Mouse (Mus musculus) cerebellum, postnatal 25 days (tissue): ENCODE measurements around the gene Tm6sf1.

Experiments used
- DNase-seq, 2 experiments: peaks; one replicate each; pipeline ENCODE4 v3.0.0; 2021; ENCODE audit warnings: mixed read lengths in 2 of 2

Gene Tm6sf1

DNA sequence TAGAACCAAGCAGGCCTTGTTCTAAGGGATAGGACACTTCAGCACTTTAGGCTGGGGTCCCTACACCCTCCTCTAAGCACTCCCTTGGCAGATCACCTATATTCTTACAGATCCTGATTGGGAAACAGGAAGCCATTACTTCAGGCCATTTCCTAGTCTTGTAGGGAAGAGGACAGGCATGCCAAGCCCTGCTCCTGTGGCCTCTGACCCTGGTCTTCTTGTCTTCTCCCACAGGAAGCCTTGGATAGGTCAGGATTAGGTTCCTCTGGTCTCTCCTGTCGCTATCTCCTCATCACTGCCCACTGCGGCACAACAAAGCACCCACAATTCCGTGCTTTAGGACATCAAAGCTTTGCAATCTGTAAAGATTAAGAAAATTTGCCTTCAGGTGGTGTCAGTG lies 7.1 kb upstream of the Tm6sf1 start:
- DNase-seq, result no peak

GRCm38 (mm10) chr7:81854568-81855307 lies 4.1 kb upstream of the Tm6sf1 start:
- no peak for DNase-seq

- no peak for DNase-seq
Observed at GRCm38 (mm10) chr7:81855694-81856093, 3.1 kb upstream of the Tm6sf1 start, which contains the start of gene Gm10160. TSS of gene Gm10160 (minus strand) at chr7:81855794.

- DNase-seq, result no peak
Observed at GRCm38 (mm10) chr7:81856221-81856620, 2.6 kb upstream of the Tm6sf1 start.

- no peak for DNase-seq
Observed at GRCm38 (mm10) chr7:81858236-81858635, 565 bp upstream of the Tm6sf1 start.

- no peak for DNase-seq
Observed at GRCm38 (mm10) chr7:81860071-81860470, 1.3 kb downstream of the Tm6sf1 start.

DNA sequence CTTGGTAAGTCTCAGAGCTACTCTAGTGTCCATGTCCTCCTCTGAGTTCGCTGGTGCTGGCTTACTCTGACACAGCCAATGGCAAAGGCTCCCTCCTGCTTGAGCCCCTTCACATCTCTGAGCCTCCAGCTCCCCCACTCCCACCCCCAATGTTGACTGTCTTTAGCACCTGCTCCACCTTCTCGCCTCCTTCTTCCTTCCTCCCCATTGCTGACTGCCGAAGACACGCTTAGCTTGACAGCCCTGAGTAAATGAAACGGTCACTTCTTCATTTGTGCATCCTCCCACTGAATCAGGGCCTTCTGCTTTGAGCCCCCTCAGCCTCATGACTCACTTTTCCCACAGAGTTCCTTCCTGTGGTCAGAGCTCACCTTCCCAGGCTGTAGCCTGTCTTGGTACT lies 2.2 kb downstream of the Tm6sf1 start:
- DNase-seq, result no peak

DNA sequence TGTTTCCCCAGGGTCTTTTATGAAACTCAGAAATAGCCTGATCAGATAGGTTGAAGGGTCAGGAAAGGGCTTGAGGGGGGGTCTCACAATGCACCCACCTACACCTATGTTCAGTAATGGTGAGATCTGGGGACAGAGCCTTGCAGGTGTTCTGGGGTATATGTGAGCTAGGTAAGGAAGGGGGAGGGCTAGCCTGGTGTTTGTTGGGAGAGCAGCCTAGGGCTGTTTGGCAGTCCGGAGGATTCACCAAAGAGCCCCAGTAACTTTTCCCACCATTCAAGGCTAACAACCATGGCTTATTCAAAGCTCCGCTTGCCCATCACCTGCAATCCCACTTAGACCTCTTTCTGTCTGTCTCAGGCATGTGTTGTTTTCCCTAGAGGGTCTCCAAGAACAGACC lies 2.7 kb downstream of the Tm6sf1 start:
- DNase-seq, result no peak

DNA sequence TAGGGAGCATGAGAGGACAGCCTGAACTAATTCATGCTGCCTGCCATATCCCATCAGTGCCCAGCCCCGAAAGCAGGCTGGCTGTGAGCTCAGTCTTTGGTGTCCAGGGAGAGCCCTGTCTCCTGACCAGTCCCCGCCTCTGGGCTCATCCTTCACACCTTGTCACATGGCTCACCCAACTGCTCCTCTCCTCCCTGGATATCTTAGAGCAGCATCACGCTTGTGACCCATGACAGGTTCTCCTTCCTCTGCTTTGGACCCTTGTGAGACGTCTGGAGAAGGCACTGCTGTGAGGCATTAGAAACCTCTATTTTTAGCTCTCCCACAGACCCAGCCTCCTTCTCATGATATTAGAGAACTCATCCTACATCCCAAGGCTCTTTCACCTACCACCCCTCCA lies 3.1 kb downstream of the Tm6sf1 start:
- DNase-seq, result no peak

DNA sequence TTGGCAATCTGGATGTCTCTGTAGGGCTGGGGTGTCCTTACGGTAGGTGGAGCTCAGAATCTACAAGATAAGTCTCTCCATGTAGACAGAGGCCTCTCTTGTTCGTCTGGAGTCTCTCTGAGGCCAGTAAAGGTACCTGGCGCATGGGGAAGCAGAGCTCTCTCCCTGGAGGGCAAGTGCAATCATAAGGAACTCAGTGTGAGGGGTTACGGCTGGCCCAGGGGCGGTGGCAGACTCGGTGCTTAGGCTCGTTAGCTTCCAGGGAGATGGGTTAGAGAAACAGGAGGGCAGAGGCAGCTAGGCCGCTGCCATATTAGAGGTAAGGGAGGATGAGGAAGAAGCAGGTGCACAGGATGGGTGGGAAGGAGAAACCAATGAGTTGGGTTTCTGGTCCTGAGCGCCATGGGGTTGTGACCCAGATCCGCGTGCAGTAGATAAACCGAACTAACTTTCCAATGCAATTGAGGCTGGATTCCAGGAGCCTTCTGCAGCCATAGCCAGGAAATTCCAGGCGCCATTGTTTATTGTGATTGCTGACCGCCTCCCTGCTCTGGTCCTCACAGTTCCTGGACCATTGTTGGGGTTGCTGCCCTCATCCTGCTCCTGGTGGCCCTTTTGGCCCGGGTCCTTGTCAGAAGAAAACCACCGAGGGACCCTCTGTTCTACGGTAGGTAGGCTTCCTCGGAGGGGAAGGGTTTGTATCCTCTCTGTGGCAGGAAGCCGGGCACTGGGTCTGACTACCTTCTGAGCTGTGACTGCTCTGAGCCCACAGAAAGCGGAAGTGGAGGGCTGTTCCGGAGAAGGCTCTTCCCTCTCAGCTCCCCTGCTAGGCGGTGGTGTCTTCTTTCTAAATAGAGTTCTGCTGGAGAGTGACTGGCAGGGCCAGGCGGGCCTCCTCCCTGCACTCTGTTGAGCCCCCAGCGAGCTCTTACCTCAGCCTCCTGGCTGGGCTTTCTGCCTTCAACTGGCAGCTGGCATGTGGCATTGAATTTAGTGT lies 4.1 kb downstream of the Tm6sf1 start:
- no peak for DNase-seq

DNA sequence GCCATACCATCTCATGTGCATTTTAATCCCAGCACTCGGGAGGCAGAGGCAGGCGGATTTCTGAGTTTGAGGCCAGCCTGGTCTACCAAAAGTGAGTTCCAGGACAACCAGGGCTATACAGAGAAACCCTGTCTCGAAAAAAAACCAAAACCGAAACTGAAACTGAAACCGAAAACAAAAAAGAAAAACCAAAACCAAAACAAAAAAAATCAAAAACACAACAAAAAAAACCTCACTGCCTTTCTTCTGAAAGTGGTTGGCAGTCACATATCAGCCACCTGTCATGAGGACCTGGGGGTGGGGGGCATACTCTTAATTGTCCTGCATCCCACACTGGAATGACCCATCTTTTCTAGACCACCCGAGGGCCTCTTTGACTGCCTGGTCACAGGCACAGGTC lies 5.8 kb downstream of the Tm6sf1 start:
- no peak for DNase-seq

- no peak for DNase-seq
Observed at GRCm38 (mm10) chr7:81865937-81866336, 7.1 kb downstream of the Tm6sf1 start.

DNA sequence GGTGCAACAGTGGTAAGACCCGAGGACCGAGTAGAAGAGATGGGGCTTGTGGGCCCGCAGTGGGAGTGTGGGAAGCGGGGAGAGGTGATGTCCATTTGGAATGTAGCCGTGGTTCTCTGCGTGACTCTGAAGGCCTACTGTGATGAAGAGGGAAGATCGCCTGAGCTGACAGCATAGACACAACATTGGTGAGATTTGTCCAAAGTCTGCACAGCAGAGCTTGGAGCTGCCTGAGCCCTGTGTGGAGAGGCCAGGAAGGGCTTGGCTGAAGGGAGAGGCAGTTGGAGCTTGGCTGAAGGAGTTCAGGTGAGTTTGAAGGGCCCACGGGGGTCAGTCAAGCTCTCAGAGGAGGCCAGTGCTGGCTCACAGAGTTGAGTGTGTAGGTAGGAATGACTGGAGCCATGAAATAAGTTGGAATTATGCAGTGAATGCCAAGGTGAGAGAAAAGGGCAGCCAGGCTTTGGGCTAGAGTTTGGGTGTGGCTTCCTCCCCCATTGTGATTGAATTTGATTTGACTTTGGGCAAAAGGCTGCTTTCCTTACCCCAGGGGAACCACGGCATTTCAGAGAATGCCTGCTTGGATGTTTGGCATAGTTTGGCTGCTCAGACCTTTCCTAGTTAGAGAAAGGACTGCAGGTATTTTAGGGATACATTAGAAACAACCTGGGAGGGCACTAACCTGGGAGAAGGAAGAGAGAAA lies 8.6 kb downstream of the Tm6sf1 start:
- DNase-seq, result no peak

- DNase-seq, result peak; percentile 98 to 99
Observed at GRCm38 (mm10) chr7:81868158-81868557, 9.4 kb downstream of the Tm6sf1 start.

- DNase-seq, result no peak
Observed at GRCm38 (mm10) chr7:81872493-81873013, 13.8 kb downstream of the Tm6sf1 start.

GRCm38 (mm10) chr7:81873807-81874206 lies 15.0 kb downstream of the Tm6sf1 start:
- DNase-seq, result no peak

GRCm38 (mm10) chr7:81874636-81875035 lies 15.8 kb downstream of the Tm6sf1 start:
- no peak for DNase-seq

- no peak for DNase-seq
Observed at GRCm38 (mm10) chr7:81875372-81875771, 16.6 kb downstream of the Tm6sf1 start.

DNA sequence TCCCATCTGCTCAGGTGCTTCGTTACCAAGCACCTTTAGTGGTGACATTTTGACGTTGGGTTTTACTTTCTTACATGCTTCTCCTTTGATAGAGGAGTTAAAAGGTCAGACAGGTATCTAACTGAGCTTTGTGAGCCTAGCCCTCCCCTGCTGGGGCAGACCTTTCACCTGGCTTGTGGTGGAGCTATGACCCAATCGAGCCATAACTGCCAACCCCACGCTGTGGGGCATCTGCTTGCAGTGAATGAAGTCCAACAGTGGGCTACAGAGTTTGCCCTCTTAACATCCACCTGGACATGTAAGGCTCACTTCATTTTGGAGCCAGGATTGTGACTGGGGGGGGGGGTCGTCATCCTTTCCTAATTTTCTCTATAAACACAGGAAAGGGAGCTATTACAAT lies 21.5 kb downstream of the Tm6sf1 start:
- DNase-seq, result no peak

GRCm38 (mm10) chr7:81880797-81881196 lies 22.0 kb downstream of the Tm6sf1 start:
- DNase-seq, result no peak

DNA sequence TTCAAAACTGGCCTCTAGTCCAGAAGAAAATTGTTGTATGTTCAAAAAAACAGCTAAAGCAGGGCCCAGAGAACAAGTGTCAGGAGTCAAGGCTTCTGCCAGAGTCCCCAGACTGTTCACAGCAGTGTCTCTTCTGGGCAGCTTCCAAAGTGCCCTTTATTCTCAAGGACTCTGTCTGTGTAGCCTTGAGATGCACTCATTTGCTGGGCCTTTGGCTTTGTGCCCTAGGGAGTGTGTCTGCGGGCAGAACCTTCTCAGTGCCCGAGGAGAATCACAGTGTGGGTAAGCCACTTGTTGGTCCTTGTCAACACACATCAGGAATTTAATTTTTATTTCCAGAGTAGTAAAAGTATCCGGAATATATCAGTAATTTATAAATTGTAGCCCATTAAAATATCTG lies 22.8 kb downstream of the Tm6sf1 start:
- DNase-seq, result peak in 1 of 2 experiments; percentile 42

DNA sequence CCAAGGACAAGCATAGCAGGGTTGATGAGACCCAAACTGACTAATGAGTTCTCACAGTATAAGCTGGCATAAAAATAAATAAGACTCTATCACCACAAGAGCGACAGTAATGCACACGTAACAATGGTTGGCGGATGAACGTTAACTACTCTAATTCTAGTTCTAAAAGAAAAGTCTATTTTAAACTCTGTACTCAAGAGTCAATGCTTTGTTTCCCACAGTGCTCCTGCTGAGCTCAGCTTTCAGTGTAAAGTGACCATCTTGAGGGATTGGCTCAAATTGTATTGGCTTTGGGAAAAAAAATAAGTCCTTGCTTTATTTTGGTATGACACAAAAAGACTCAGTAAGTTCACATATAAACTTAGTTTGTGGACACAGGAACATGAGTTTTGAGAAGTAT lies 26.3 kb downstream of the Tm6sf1 start:
- DNase-seq, result no peak

GRCm38 (mm10) chr7:81899361-81899760 lies 40.6 kb downstream of the Tm6sf1 start:
- DNase-seq, result no peak
